Mouse (Mus musculus): Measurements from ENCODE around the gene Epha3. TPM values are rescaled to one million over a fixed set of nuclear protein-coding genes. Genes with fewer than 3 reads are reported as not detected.

Epha3 gene
- polyA plus RNA-seq, 1 experiment from 2014 or later: 11.0 TPM

- H3K4me2 ChIP-seq (replicated peaks): no peak overlapping the region
- no peak overlapping the region for H3K4me3 ChIP-seq (replicated peaks)
- H3K36me3 ChIP-seq: no peaks in the 10 kb centered on the region
- no peaks in the 10 kb centered on the region for H3K4me1 ChIP-seq (replicated peaks)
- H3K27me3 ChIP-seq (replicated peaks): no peaks in the 10 kb centered on the region
- 65% methylated on average over 5 of the region's 5 CpGs for WGBS
- H3K9me3 ChIP-seq: no peaks in the 10 kb centered on the region
- no peak for ATAC-seq
- no peak overlapping the region for H3K27ac ChIP-seq
- no peak overlapping the region for H3K9ac ChIP-seq
Measured at GRCm38 (mm10) chr16:63780151-63780550, 83.8 kb downstream of the Epha3 start.

GRCm38 (mm10) chr16:63777811-63778210, 86.2 kb downstream of the Epha3 start:
- Histone ChIP-seq H3K4me3 (replicated peaks) (no peak overlapping the region), H3K27me3 (replicated peaks) (no peaks in the 10 kb centered on the region), H3K9me3 (no peaks in the 10 kb centered on the region), H3K9ac (no peak overlapping the region), H3K4me2 (replicated peaks) (no peak overlapping the region), H3K27ac (no peak overlapping the region), H3K4me1 (replicated peaks) (no peaks in the 10 kb centered on the region), H3K36me3 (no peaks in the 10 kb centered on the region)
- ATAC-seq: no peak
- WGBS: 61% methylated on average over 1 of the region's 1 CpGs

- H3K4me3 ChIP-seq (replicated peaks): no peak overlapping the region
- no peak overlapping the region for H3K9ac ChIP-seq
- H3K36me3 ChIP-seq: no peaks in the 10 kb centered on the region
- ATAC-seq: no peak
- H3K27ac ChIP-seq: no peak overlapping the region
- 90% methylated on average over 3 of the region's 3 CpGs for WGBS
- H3K4me2 ChIP-seq (replicated peaks): no peak overlapping the region
- no peaks in the 10 kb centered on the region for H3K27me3 ChIP-seq (replicated peaks)
- H3K4me1 ChIP-seq (replicated peaks): no peaks in the 10 kb centered on the region
- no peaks in the 10 kb centered on the region for H3K9me3 ChIP-seq
Measured at GRCm38 (mm10) chr16:63772566-63772965, 91.4 kb downstream of the Epha3 start.

- no peak overlapping the region for H3K27ac ChIP-seq
- H3K4me2 ChIP-seq (replicated peaks): no peak overlapping the region
- no peaks in the 10 kb centered on the region for H3K4me1 ChIP-seq (replicated peaks)
- H3K27me3 ChIP-seq (replicated peaks): no peaks in the 10 kb centered on the region
- ATAC-seq: no peak
- 75% methylated on average over 5 of the region's 5 CpGs for WGBS
- no peak overlapping the region for H3K9ac ChIP-seq
- H3K36me3 ChIP-seq: no peaks in the 10 kb centered on the region
- H3K9me3 ChIP-seq: no peaks in the 10 kb centered on the region
- H3K4me3 ChIP-seq (replicated peaks): no peak overlapping the region
Measured at GRCm38 (mm10) chr16:63767589-63767988, 96.4 kb downstream of the Epha3 start.

GRCm38 (mm10) chr16:63761177-63761576, 102.8 kb downstream of the Epha3 start:
- no peaks in the 10 kb centered on the region for H3K4me1 ChIP-seq (replicated peaks)
- no peak for ATAC-seq
- H3K27me3 ChIP-seq (replicated peaks): no peaks in the 10 kb centered on the region
- no peak overlapping the region for H3K27ac ChIP-seq
- no peaks in the 10 kb centered on the region for H3K9me3 ChIP-seq
- H3K36me3 ChIP-seq: no peaks in the 10 kb centered on the region
- WGBS: 86% methylated on average over 4 of the region's 4 CpGs
- H3K4me3 ChIP-seq (replicated peaks): no peak overlapping the region
- H3K9ac ChIP-seq: no peak overlapping the region
- H3K4me2 ChIP-seq (replicated peaks): no peak overlapping the region

GRCm38 (mm10) chr16:63760112-63760511, 103.9 kb downstream of the Epha3 start:
- Histone ChIP-seq H3K4me3 (replicated peaks) (no peak overlapping the region), H3K9ac (no peak overlapping the region), H3K27me3 (replicated peaks) (no peaks in the 10 kb centered on the region), H3K4me2 (replicated peaks) (no peak overlapping the region), H3K27ac (no peak overlapping the region), H3K4me1 (replicated peaks) (no peaks in the 10 kb centered on the region), H3K36me3 (no peaks in the 10 kb centered on the region), H3K9me3 (no peaks in the 10 kb centered on the region)
- 41% methylated on average over 2 of the region's 2 CpGs for WGBS
- ATAC-seq: no peak

- Histone ChIP-seq H3K9me3 (no peaks in the 10 kb centered on the region), H3K4me3 (replicated peaks) (no peak overlapping the region), H3K9ac (no peak overlapping the region), H3K27ac (no peak overlapping the region), H3K4me1 (replicated peaks) (no peaks in the 10 kb centered on the region), H3K27me3 (replicated peaks) (no peaks in the 10 kb centered on the region), H3K36me3 (no peaks in the 10 kb centered on the region), H3K4me2 (replicated peaks) (no peak overlapping the region)
- 20% methylated on average over 3 of the region's 3 CpGs for WGBS
- no peak for ATAC-seq
Measured at GRCm38 (mm10) chr16:63753052-63753451, 110.9 kb downstream of the Epha3 start.

- no peaks in the 10 kb centered on the region for H3K27me3 ChIP-seq (replicated peaks)
- H3K9ac ChIP-seq: no peak overlapping the region
- WGBS: 78% methylated on average over 2 of the region's 2 CpGs
- H3K9me3 ChIP-seq: no peaks in the 10 kb centered on the region
- H3K4me3 ChIP-seq (replicated peaks): no peak overlapping the region
- ATAC-seq: no peak
- H3K27ac ChIP-seq: no peak overlapping the region
- no peaks in the 10 kb centered on the region for H3K36me3 ChIP-seq
- no peaks in the 10 kb centered on the region for H3K4me1 ChIP-seq (replicated peaks)
- no peak overlapping the region for H3K4me2 ChIP-seq (replicated peaks)
Measured at GRCm38 (mm10) chr16:63747817-63748216, 116.2 kb downstream of the Epha3 start.

- Histone ChIP-seq H3K27me3 (replicated peaks) (no peaks in the 10 kb centered on the region), H3K27ac (no peak overlapping the region), H3K9ac (no peak overlapping the region), H3K9me3 (no peaks in the 10 kb centered on the region), H3K4me2 (replicated peaks) (no peak overlapping the region), H3K4me3 (replicated peaks) (no peak overlapping the region), H3K36me3 (no peaks in the 10 kb centered on the region), H3K4me1 (replicated peaks) (no peaks in the 10 kb centered on the region)
- ATAC-seq: no peak
- WGBS: 82% methylated on average over 5 of the region's 5 CpGs
Measured at GRCm38 (mm10) chr16:63745465-63745864, 118.5 kb downstream of the Epha3 start.

- Histone ChIP-seq H3K27ac (no peak overlapping the region), H3K9me3 (no peaks in the 10 kb centered on the region), H3K4me2 (replicated peaks) (no peak overlapping the region), H3K4me3 (replicated peaks) (no peak overlapping the region), H3K4me1 (replicated peaks) (no peaks in the 10 kb centered on the region), H3K27me3 (replicated peaks) (no peaks in the 10 kb centered on the region), H3K9ac (no peak overlapping the region), H3K36me3 (no peaks in the 10 kb centered on the region)
- WGBS: 66% methylated on average over 9 of the region's 9 CpGs
- no peak for ATAC-seq
Measured at GRCm38 (mm10) chr16:63743208-63743854, 120.6 kb downstream of the Epha3 start.

GRCm38 (mm10) chr16:63719235-63719634, 144.7 kb downstream of the Epha3 start:
- Histone ChIP-seq H3K36me3 (no peaks in the 10 kb centered on the region), H3K27me3 (replicated peaks) (no peaks in the 10 kb centered on the region), H3K4me2 (replicated peaks) (no peak overlapping the region), H3K27ac (no peak overlapping the region), H3K9ac (no peak overlapping the region), H3K4me3 (replicated peaks) (no peak overlapping the region), H3K9me3 (no peaks in the 10 kb centered on the region), H3K4me1 (replicated peaks) (no peaks in the 10 kb centered on the region)
- 83% methylated on average over 1 of the region's 1 CpGs for WGBS
- no peak for ATAC-seq

- 93% methylated on average over 4 of the region's 4 CpGs for WGBS
- H3K36me3 ChIP-seq: no peaks in the 10 kb centered on the region
- H3K27me3 ChIP-seq (replicated peaks): no peaks in the 10 kb centered on the region
- no peak for ATAC-seq
- H3K4me1 ChIP-seq (replicated peaks): no peaks in the 10 kb centered on the region
- H3K9ac ChIP-seq: no peak overlapping the region
- H3K4me2 ChIP-seq (replicated peaks): no peak overlapping the region
- H3K9me3 ChIP-seq: no peaks in the 10 kb centered on the region
- no peak overlapping the region for H3K27ac ChIP-seq
- no peak overlapping the region for H3K4me3 ChIP-seq (replicated peaks)
Measured at GRCm38 (mm10) chr16:63717317-63717716, 146.7 kb downstream of the Epha3 start.

All from intestine, embryonic 15.5 days (tissue).